Mouse (Mus musculus) heart, embryonic 16.5 days (tissue): ENCODE data around the gene Lclat1. TPM values are rescaled to one million over a fixed set of nuclear protein-coding genes. Genes with fewer than 3 reads are reported as not detected.
"Not testable (repeated sequence)": the region's sequence is repeated elsewhere in the genome, so short reads cannot be mapped to it uniquely, and the experiment has no call there.

ENCODE experiments used
- ATAC-seq: fragments of 200-750 bp; cut with Nextera tagmentation; replicated peaks from 2 replicates; pipeline ENCODE4 v1.8.0; 2017; ENCODE audit warnings: moderate number of reproducible peaks; ENCODE audit not compliant: insufficient read depth, low FRiP score; ENCODE audit errors: extremely low read depth
- H3K27ac ChIP-seq: fragments of 300-500 bp; sonication (generic); 2 replicates; pipeline ENCODE4 v1.5.1; 2014; ENCODE audit warnings: mild to moderate bottlenecking, low read length, control low read depth, moderate library complexity
- H3K27me3 ChIP-seq: fragments of 300-500 bp; sonication (generic); 2 replicates; pipeline ENCODE4 v1.6.1; 2014; ENCODE audit warnings: low read length, mixed read lengths; ENCODE audit not compliant: control insufficient read depth, insufficient read depth
- H3K36me3 ChIP-seq: fragments of 300-500 bp; sonication (generic); 2 replicates; pipeline ENCODE4 v1.6.1; 2014; ENCODE audit not compliant: control insufficient read depth, insufficient read depth
- H3K4me1 ChIP-seq: fragments of 300-500 bp; sonication (generic); 2 replicates; pipeline ENCODE4 v1.6.1; 2014; ENCODE audit warnings: low read length, mixed read lengths; ENCODE audit not compliant: control insufficient read depth, insufficient read depth
- H3K4me2 ChIP-seq: fragments of 300-500 bp; sonication (generic); 2 replicates; pipeline ENCODE4 v1.6.1; 2014; ENCODE audit warnings: low read depth, mild to moderate bottlenecking, control low read depth, low read length
- H3K4me3 ChIP-seq: fragments of 300-500 bp; sonication (generic); 2 replicates; pipeline ENCODE4 v1.5.1; 2014; ENCODE audit warnings: mild to moderate bottlenecking, control low read depth, low read length
- H3K9ac ChIP-seq: fragments of 300-500 bp; sonication (generic); 2 replicates; pipeline ENCODE4 v1.6.1; 2014; ENCODE audit warnings: low read length, control low read depth
- H3K9me3 ChIP-seq: fragments of 300-500 bp; sonication (generic); replicated peaks from 2 replicates; pipeline ENCODE4 v1.6.1; 2016; ENCODE audit warnings: low read length; ENCODE audit not compliant: control insufficient read depth
- whole genome bisulfite sequencing: fragments of 180-500 bp; shearing (Covaris S2); extraction: QIAGEN DNeasy Blood & Tissue Kit; methylation state at CpG from one replicate; pipeline ENCODE4 v1.1.7; 2014; 5-methylcytosine and 5-hydroxymethylcytosine counted together
- polyA plus RNA-seq: library from polyadenylated mRNA; unstranded; fragments of >200 nt; fragmentation: Nextera tagmentation; extraction: Ambion mirVana; gene quantifications from 2 replicates; pipeline ENCODE4 v1.2.1, GENCODE M21; 2015

The Lclat1 gene
- polyA plus RNA-seq, 1 experiment from 2014 or later, result 49.2 TPM

DNA sequence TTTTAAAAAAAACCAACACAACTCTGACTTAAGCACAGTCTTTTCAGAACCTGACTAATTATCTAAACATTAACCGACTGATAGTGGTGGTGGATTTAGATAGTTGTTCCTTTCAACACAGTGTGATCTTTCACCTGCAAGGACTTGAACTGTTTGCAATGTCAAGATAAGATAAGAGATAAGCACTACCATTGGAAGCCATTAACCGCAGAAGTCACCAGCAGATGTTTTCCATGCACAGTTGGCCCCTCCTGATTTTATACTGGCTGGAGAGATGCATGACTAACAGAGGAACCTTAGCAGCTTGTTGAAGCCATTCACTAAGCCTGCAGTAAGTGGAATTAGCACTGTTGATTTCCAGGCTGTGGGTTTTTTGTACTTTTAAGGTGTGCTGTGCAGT is 34.7 kb downstream of the Lclat1 start:
- Histone ChIP-seq H3K36me3 (peaks cover 3% of the 10 kb centered on the region; the same call in 1 of the 2 replicates), H3K4me3 (no peak overlapping the region), H3K9me3 (no peaks in the 10 kb centered on the region), H3K9ac (no peak overlapping the region), H3K27me3 (no peaks in the 10 kb centered on the region), H3K4me2 (no peak overlapping the region), H3K4me1 (peaks cover 4% of the 10 kb centered on the region; the same call in 1 of the 2 replicates), H3K27ac (peak overlapping the region; percentile 59)
- peak; percentile 60; the same call in 1 of the 2 replicates for ATAC-seq
- 5% methylated on average over 2 of the region's 2 CpGs for WGBS

DNA sequence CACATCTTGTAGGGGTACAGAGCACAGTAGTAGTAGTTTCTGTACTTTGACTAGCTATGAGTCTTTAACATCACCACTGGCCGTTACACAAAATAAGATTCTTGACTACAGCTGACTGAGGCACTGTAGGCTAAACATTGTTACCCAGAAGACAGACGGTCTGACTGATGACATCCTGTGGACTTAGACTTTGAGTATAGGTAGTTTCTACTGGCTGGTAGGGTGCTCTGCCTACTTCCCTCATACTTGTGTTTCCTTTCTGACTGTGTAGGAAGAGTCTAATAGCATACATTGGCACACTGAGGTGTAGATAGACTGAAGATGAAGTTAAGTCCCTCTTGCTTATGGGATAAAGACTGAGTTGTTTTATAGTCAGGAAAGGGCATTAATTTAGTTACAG is 37.6 kb downstream of the Lclat1 start:
- H3K9ac ChIP-seq, result no peak overlapping the region
- H3K4me2 ChIP-seq, result no peak overlapping the region
- H3K4me3 ChIP-seq, result no peak overlapping the region
- WGBS, result 86% methylated on average over 2 of the region's 2 CpGs
- H3K27me3 ChIP-seq, result no peaks in the 10 kb centered on the region
- no peak for ATAC-seq
- H3K4me1 ChIP-seq, result peaks cover 6% of the 10 kb centered on the region; the same call in 1 of the 2 replicates
- no peaks in the 10 kb centered on the region for H3K9me3 ChIP-seq
- no peak overlapping the region for H3K27ac ChIP-seq
- no peaks in the 10 kb centered on the region for H3K36me3 ChIP-seq

DNA sequence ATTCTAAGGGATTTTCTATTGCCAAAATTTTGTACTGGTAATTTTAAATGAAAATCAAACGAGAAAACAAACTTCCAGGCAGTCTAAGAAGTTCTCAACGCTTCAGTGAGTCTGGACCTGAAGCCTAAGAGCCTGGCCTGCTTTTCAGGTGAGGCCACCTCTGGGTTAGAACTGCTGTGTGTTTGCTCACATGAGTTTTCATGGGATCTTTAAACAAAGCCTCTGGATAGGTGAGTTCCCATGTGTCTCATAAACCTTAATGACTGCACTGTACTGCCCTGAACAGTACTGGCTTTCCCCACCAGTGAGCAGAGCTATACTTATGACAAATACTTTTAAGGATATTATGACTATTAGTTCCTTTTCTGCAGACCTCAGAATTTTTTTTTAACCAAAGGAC is 40.8 kb downstream of the Lclat1 start:
- Histone ChIP-seq H3K4me2 (no peak overlapping the region), H3K36me3 (no peaks in the 10 kb centered on the region), H3K9me3 (no peaks in the 10 kb centered on the region), H3K4me3 (no peak overlapping the region), H3K27ac (no peak overlapping the region), H3K4me1 (peaks cover 3% of the 10 kb centered on the region; the same call in 1 of the 2 replicates), H3K9ac (no peak overlapping the region), H3K27me3 (no peaks in the 10 kb centered on the region)
- 70% methylated on average over 2 of the region's 2 CpGs for WGBS
- ATAC-seq, result no peak

DNA sequence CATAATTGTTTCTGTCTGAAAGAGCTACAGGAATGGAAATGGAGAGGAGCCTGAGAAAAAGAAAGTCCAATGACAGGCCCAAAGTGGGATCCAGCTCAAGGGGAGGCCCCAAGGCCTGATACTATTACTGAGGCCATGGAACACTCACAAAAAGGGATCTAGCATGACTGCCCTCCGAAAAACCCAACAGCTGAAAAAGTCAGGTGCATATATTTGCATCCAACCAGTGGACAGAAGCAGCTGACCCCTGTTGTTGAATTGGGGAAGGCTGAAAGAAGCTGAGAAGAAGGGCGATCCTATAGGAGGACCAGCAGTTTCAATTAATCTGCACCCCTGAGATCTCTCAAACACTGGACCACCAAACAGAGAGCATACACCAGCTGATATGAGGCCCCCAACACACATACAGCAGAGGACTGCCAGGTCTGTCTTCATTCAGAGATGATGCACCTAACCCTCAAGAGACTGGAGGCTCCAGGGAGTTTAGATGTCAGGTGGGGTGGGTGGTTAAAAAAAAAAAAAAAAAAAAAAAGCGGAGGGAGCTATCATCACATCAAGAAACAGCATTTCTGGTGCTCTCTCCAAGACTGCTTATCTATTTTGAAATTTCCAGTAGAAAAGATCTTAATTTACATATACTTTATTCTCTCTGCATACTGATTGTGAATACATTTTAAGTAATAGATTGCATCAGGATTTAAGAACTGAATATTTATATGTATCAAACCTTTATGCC is 45.2 kb downstream of the Lclat1 start:
- H3K4me2 ChIP-seq, H3K27me3 ChIP-seq, H3K36me3 ChIP-seq, H3K27ac ChIP-seq, H3K4me1 ChIP-seq, ATAC-seq, H3K9me3 ChIP-seq, H3K9ac ChIP-seq, H3K4me3 ChIP-seq: not testable (repeated sequence)
- WGBS, result 86% methylated on average over 3 of the region's 3 CpGs

DNA sequence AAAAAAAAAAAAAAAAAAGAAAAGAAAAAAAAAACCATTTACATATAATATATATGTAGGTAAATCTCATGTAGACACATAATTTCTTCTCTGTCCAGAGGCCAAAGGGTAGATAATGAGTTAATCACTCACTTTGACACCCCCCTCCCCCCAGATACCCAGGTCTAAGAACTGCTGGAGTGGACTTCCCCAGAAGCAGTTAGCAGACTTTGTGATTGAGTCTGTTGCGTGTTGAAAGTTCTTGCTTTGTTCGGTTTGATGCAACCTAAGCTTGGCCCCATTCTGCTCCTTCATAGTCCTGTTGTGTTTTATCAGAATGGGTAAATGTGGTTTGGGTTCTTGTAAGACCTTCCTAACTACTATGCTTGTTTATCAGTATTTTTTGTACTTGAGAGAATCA is 45.9 kb downstream of the Lclat1 start:
- Histone ChIP-seq H3K4me3 (no peak overlapping the region), H3K27ac (no peak overlapping the region), H3K9me3 (no peaks in the 10 kb centered on the region), H3K4me2 (no peak overlapping the region), H3K36me3 (0 out of 2 replicates have a peak, but pooled peaks cover 3% of the 10 kb centered on the region), H3K27me3 (no peaks in the 10 kb centered on the region), H3K9ac (no peak overlapping the region), H3K4me1 (peaks cover 5% of the 10 kb centered on the region; the same call in 1 of the 2 replicates)
- 82% methylated on average over 2 of the region's 2 CpGs for WGBS
- no peak for ATAC-seq

DNA sequence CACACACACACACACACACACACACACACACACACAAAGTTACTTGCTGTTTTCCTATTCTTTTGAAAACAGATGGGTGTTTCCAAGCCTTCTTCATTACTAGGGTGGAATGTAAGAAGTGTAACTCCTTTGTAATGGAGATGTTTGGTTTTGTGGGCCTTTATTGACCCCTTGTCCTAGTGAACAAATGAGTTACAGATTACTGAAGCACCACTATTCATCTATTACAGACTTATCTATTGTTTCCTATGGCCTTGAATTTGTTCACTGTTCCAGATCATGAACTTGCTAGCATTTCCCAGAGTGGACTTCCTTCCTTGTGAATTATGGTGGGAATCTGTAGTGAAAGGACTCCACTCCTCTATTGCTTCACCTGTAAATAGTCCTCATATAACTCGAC is 48.8 kb downstream of the Lclat1 start:
- H3K9me3 ChIP-seq, result no peaks in the 10 kb centered on the region
- WGBS, result 79% methylated on average over 1 of the region's 1 CpGs
- no peak overlapping the region for H3K9ac ChIP-seq
- H3K36me3 ChIP-seq, result 0 out of 2 replicates have a peak, but pooled peaks cover 3% of the 10 kb centered on the region
- peaks cover 10% of the 10 kb centered on the region; the same call in 1 of the 2 replicates for H3K4me1 ChIP-seq
- no peak for ATAC-seq
- H3K27me3 ChIP-seq, result no peaks in the 10 kb centered on the region
- no peak overlapping the region for H3K4me3 ChIP-seq
- H3K27ac ChIP-seq, result no peak overlapping the region
- H3K4me2 ChIP-seq, result no peak overlapping the region

DNA sequence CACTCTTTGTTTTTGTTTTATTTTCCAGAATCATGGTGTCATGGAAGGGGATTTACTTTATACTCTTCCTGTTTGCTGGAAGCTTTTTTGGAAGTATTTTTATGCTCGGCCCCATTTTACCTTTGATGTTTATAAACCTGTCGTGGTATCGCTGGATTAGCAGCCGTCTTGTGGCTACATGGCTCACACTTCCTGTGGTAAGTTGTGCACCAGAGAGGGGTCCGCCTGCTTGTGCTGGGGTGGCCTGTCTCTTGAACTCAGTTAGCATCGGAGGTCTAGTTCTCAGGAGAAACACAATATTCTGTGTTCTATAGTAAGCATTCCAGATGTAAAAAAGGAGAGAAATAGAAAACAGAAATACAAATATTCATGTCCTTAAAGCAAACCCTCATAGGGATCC is 54.0 kb downstream of the Lclat1 start:
- Histone ChIP-seq H3K27me3 (no peaks in the 10 kb centered on the region), H3K27ac (no peak overlapping the region), H3K4me1 (peaks cover 19% of the 10 kb centered on the region), H3K4me3 (no peak overlapping the region), H3K4me2 (no peak overlapping the region), H3K9ac (no peak overlapping the region), H3K9me3 (no peaks in the 10 kb centered on the region), H3K36me3 (peaks cover 6% of the 10 kb centered on the region; the same call in 1 of the 2 replicates)
- no peak for ATAC-seq
- 72% methylated on average over 6 of the region's 6 CpGs for WGBS

DNA sequence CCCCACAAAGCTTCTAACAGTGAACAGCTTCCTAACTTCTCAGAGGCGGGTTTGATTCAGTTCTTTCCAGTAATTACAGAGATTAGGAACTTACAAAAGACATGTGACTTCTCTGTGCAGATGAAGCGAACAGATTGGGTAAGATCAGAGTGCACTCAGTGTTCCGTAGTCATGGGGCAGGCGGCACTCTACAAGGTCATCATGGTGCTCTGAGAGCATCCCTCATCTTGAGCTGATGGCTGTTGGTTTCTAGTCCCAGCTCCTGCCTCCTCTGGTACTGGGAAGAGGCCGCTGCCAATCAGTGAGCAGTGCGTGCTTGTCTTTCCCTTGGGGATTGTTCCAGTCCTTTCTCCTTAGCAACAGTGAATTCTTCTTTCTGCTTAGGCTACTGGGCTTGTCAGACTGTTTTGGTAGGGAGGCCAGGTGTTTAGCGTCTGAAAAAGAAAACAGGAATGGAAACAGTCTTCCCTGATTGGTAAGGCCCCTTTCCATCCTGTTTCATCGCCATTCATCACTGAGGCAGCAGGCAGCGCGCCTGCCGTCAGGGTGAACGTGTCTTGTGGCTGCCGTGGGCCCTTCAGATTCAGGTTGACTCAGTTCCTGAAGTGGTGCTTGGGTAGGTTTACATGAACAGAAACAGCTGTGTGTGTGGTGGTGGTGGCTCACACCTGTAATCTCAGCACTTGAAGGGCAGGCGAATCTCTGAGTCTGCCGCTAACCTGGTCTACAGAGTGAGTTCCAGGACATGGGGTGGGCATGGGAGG is 54.8 kb downstream of the Lclat1 start:
- H3K9me3 ChIP-seq, result no peaks in the 10 kb centered on the region
- H3K4me1 ChIP-seq, result peaks cover 15% of the 10 kb centered on the region
- peak; percentile 61; the same call in 1 of the 2 replicates for ATAC-seq
- H3K4me3 ChIP-seq, result no peak overlapping the region
- peaks cover 6% of the 10 kb centered on the region; the same call in 1 of the 2 replicates for H3K36me3 ChIP-seq
- no peak overlapping the region for H3K9ac ChIP-seq
- peak overlapping the region; percentile 4; the same call in 1 of the 2 replicates for H3K27ac ChIP-seq
- no peak overlapping the region for H3K4me2 ChIP-seq
- H3K27me3 ChIP-seq, result no peaks in the 10 kb centered on the region
- WGBS, result 70% methylated on average over 15 of the region's 15 CpGs

DNA sequence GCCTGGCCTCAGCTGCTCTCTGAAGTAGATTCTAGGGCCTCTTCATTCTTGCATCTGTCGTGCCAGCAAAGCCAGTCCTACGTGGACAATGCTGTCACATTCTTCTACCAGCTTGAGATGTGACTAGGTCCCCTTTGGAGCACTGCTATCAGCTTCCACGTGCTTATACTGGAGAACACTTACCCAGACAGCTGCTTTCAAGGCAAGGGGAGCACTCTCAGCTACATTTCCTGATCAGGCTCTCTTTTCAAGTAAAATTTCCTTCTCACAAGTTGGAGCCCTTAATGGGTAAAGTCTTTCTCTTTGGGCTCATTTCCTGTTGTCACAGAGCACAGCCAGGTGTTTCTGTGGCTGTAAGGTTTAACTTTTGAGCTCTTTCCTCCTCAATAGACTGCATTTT is 55.8 kb downstream of the Lclat1 start:
- peak overlapping the region; percentile 78 for H3K27ac ChIP-seq
- ATAC-seq, result peak; percentile 75
- peaks cover 15% of the 10 kb centered on the region for H3K4me1 ChIP-seq
- no peaks in the 10 kb centered on the region for H3K9me3 ChIP-seq
- no peaks in the 10 kb centered on the region for H3K27me3 ChIP-seq
- no peak overlapping the region for H3K4me3 ChIP-seq
- 21% methylated on average over 3 of the region's 3 CpGs for WGBS
- peaks cover 6% of the 10 kb centered on the region; the same call in 1 of the 2 replicates for H3K36me3 ChIP-seq
- H3K4me2 ChIP-seq, result peak overlapping the region; percentile 34; the same call in 1 of the 2 replicates
- H3K9ac ChIP-seq, result peak overlapping the region; percentile 36; the same call in 1 of the 2 replicates
